Mouse (Mus musculus) spleen, adult 2 months (tissue): ENCODE results near the gene Ankdd1b. TPM values are rescaled to one million over a fixed set of nuclear protein-coding genes. Genes with fewer than 3 reads are reported as not detected.

ENCODE experiments used
- DNase-seq, 2 experiments: peaks; one replicate each; pipeline versions ENCODE4 v3.0.0 to v3.0.0-alpha.2; 2012 to 2021; ENCODE audit warnings: low spot score in 2 of 2, low read depth in 1 of 2
- H3K27ac ChIP-seq: fragments of 200-500 bp; 2 replicates; pipeline ENCODE4 v1.5.1; 2012; ENCODE audit warnings: low read length, inconsistent platforms; ENCODE audit not compliant: insufficient read depth
- H3K27me3 ChIP-seq: fragments of 200-500 bp; 2 replicates; pipeline ENCODE4 v1.6.1; 2012; ENCODE audit warnings: mild to moderate bottlenecking, moderate library complexity, low read length, inconsistent platforms; ENCODE audit not compliant: control insufficient read depth, insufficient read depth
- H3K36me3 ChIP-seq: fragments of 200-500 bp; 2 replicates; pipeline ENCODE4 v1.6.1; 2012; ENCODE audit warnings: mild to moderate bottlenecking, low read length, inconsistent platforms; ENCODE audit not compliant: control insufficient read depth, insufficient read depth
- H3K4me1 ChIP-seq: fragments of 200-500 bp; 2 replicates; pipeline ENCODE4 v1.6.1; 2011; ENCODE audit warnings: inconsistent platforms; ENCODE audit not compliant: control insufficient read depth, insufficient read depth, insufficient read length
- H3K4me3 ChIP-seq: fragments of 200-500 bp; 2 replicates; pipeline ENCODE4 v1.5.1; 2011; ENCODE audit warnings: mild to moderate bottlenecking, inconsistent platforms; ENCODE audit not compliant: insufficient read depth, insufficient read length; ENCODE audit errors: extremely low read depth
- CTCF ChIP-seq: fragments of 200-500 bp; IDR thresholded peaks from 2 replicates; pipeline ENCODE4 v1.5.1; 2011; ENCODE audit warnings: mild to moderate bottlenecking, inconsistent platforms; ENCODE audit not compliant: insufficient read depth, insufficient read length, insufficient replicate concordance; ENCODE audit errors: extremely low read depth
- POLR2A ChIP-seq: fragments of 200-500 bp; IDR thresholded peaks from 2 replicates; pipeline ENCODE4 v1.6.1; 2011; ENCODE audit warnings: low read depth, low read length, inconsistent platforms
- WGBS: fragments of 180-500 bp; shearing (Covaris S2); methylation state at CpG from one replicate; pipeline ENCODE4 v1.1.7; 2018; 5-methylcytosine and 5-hydroxymethylcytosine counted together
- polyA plus RNA-seq: library from polyadenylated mRNA; depleted of rRNA; stranded (reverse); fragments of >200 nt; gene quantifications from 2 replicates; pipeline ENCODE4 v1.2.3, GENCODE M21; 2012

The Ankdd1b gene
- polyA plus RNA-seq, 1 experiment = not detected

DNA sequence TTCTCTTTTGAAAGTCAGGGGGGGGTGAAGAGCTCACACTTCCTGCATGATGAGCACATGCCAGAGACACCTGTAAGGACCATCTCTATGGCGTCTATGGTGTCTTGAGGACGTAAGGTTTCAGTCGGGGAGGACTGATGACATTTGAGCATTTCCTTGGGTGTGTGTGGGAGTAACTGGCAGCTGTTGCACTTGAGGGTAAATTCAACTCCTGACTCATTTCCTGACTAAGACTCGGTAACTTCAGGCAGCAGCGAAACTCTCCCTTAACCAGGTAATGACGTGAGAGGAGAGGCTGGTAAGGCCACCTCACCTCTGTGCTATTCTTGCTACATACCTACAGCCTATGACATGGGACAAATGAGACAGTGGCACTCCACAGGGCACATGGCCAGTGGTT, 16.2 kb upstream of the Ankdd1b start:
- Histone ChIP-seq H3K4me3 (no peak overlapping the region), H3K36me3 (peaks cover 10% of the 10 kb centered on the region), H3K27me3 (no peaks in the 10 kb centered on the region), H3K27ac (no peak overlapping the region), H3K4me1 (no peaks in the 10 kb centered on the region)
- TF ChIP-seq CTCF (no peak), POLR2A (no peak)
- WGBS = 51% methylated on average over 6 of the region's 6 CpGs
- DNase-seq = no peak

DNA sequence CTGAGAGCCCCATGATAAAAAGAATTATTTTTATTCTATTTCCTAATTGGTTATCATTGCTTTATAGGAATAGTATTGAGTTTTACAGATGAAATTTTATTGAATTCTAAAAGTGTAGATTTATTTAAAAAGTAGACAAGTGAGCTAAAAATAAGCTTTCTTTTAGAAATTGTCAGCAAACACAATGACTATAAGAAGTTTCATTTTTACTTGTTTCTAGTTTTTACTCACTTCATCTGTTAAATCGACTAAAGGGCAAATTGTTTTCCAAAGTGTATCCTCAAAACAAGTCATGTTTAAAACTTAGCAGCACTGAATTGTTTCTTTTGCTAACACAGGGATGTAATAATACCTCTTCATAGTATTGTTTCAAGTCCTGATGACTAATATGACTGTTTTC, 8.0 kb upstream of the Ankdd1b start:
- DNase-seq = no peak
- peaks cover 1% of the 10 kb centered on the region; the same call in 1 of the 2 replicates for H3K36me3 ChIP-seq
- WGBS = 84% methylated on average over 1 of the region's 1 CpGs
- no peaks in the 10 kb centered on the region for H3K4me1 ChIP-seq
- H3K4me3 ChIP-seq = no peak overlapping the region
- H3K27me3 ChIP-seq = no peaks in the 10 kb centered on the region
- TF ChIP-seq CTCF (no peak), POLR2A (no peak)
- H3K27ac ChIP-seq = no peak overlapping the region

DNA sequence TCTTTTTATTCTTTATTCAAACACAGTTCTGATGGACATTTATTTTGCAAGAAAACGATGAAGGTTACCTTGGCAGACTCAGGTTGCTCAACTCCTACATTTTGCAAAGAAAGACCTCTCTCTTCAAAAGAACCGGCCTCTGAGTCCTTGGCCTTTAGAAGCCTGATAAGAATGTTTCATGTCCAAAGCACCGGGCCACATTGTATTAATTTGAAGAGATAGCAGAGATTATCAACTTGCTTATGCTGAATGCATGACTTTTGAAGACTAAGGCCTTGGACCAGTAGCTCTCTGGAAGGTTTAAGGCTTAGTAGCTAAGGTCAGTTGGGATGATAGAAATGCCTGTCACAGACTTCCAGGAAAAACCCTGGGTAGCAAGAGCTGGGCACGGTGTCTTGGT, 6.2 kb upstream of the Ankdd1b start:
- Histone ChIP-seq H3K4me1 (no peaks in the 10 kb centered on the region), H3K36me3 (peaks cover under 1% of the 10 kb centered on the region; the same call in 1 of the 2 replicates), H3K4me3 (no peak overlapping the region), H3K27me3 (no peaks in the 10 kb centered on the region), H3K27ac (no peak overlapping the region)
- TF ChIP-seq CTCF (no peak), POLR2A (no peak)
- no peak for DNase-seq
- 94% methylated on average over 4 of the region's 4 CpGs for WGBS

DNA sequence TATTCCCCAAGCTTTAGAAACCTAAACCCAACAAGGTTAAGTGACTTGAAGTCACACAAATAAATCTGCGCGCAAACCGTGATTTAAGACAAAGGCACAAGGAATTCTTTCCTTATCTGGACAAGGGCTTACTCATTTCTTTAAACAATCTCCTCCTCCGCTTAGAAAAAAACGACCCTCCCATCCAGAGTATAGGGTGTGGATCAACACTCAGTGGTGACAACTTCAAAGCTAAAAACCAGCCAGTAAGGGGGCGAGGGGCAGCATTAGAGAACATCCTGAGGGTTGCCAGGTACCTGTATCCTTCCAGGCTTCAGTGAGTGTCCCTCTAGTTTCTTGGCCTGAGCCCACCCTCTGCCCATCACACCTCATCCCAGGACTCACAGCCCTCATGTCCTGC, 442 bp downstream of the Ankdd1b start:
- Histone ChIP-seq H3K4me1 (no peaks in the 10 kb centered on the region), H3K36me3 (no peaks in the 10 kb centered on the region), H3K27ac (no peak overlapping the region), H3K27me3 (no peaks in the 10 kb centered on the region), H3K4me3 (no peak overlapping the region)
- 86% methylated on average over 6 of the region's 6 CpGs for WGBS
- DNase-seq = no peak
- TF ChIP-seq POLR2A (no peak), CTCF (no peak)

DNA sequence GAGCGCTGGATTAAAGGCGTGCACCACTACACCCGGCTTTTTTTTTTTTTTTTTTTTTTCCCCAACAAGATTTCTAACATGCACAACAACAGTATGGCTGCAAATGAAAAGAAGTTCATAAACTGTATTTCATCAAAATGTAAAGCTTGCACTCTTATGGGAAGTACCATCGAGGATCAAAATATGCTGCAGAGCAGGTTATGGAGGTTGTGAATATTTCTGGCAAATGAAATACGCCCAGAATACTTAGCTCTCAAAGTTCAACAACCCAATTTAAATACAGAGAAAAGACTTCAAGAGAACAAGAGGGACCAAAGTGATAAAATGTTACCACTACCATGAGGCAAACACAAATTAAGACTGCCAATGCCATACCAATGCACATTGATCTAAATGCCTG, 2.3 kb downstream of the Ankdd1b start:
- TF ChIP-seq CTCF (no peak), POLR2A (no peak)
- WGBS = 91% methylated on average over 5 of the region's 5 CpGs

DNA sequence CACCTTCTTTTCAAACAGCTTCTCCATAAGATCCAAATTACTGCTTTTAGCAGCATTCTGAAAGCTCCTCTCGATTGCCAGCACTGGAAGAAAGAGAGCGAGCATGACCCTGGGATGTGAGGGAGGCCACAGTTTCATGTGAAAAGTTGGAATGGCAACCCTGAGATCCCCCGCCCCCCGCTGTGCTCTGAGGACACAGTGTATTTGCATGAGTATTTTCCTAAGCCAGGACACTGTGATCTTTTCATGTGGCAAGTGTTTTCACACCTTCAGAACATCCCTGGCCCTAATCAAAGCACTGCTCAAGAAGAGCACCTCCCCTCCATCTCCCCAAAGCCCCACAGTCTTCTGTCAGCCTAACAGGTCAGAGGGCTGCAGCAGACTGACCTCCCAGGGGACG, 5.7 kb downstream of the Ankdd1b start:
- no peaks in the 10 kb centered on the region for H3K36me3 ChIP-seq
- 84% methylated on average over 5 of the region's 5 CpGs for WGBS
- no peak overlapping the region for H3K27ac ChIP-seq
- no peak overlapping the region for H3K4me3 ChIP-seq
- no peaks in the 10 kb centered on the region for H3K27me3 ChIP-seq
- DNase-seq = no peak
- no peaks in the 10 kb centered on the region for H3K4me1 ChIP-seq
- TF ChIP-seq CTCF = no peak
- no peak for TF ChIP-seq POLR2A

More for the DNA sequence above, 2.3 kb downstream of the Ankdd1b start:
- DNase-seq = no peak
- H3K36me3 ChIP-seq = no peaks in the 10 kb centered on the region
- H3K4me3 ChIP-seq = no peak overlapping the region
- no peaks in the 10 kb centered on the region for H3K27me3 ChIP-seq
- no peaks in the 10 kb centered on the region for H3K4me1 ChIP-seq
- no peak overlapping the region for H3K27ac ChIP-seq

DNA sequence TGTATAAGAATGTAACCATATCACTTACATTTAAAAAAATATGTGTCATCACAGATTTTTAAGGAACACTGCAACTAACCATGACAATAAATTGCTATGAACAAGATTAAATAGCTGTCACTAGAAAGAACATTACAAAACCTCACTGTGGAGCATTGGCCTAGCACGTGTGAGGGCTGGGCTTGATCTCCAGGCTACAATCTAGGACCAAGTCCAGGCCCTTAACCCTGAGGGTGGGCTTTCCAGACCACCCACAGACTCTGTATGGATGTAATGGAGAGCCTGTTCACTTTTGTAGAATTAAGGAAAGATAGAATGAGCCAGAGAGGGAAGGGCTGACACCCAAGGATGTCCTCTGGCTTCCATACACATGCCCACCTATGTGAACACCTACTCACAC, 8.4 kb downstream of the Ankdd1b start:
- H3K27ac ChIP-seq = no peak overlapping the region
- H3K4me3 ChIP-seq = no peak overlapping the region
- H3K27me3 ChIP-seq = no peaks in the 10 kb centered on the region
- 85% methylated on average over 1 of the region's 1 CpGs for WGBS
- H3K4me1 ChIP-seq = no peaks in the 10 kb centered on the region
- TF ChIP-seq POLR2A (no peak), CTCF (no peak)
- DNase-seq = no peak
- no peaks in the 10 kb centered on the region for H3K36me3 ChIP-seq

DNA sequence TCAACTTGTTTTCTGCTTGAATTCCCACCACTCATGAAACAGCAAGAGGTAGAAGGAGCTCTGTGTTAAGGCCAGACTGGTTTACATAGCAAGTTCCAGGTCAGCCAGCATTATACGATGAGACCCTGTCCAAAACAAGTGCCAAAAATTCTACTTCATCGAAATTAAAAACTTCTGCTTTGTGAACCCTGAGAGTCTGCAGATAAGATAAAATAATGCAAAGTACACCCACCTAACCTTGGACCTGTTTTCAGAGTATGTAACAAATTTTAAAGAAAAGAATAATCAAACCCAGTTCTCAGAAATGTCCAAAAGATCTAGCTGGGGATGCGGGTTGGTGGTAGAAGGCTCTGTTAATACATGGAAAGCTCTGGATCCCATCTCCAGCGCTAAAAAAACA, 12.4 kb downstream of the Ankdd1b start:
- 87% methylated on average over 4 of the region's 4 CpGs for WGBS
- Histone ChIP-seq H3K36me3 (no peaks in the 10 kb centered on the region), H3K4me1 (no peaks in the 10 kb centered on the region), H3K27me3 (no peaks in the 10 kb centered on the region), H3K4me3 (no peak overlapping the region), H3K27ac (no peak overlapping the region)
- TF ChIP-seq CTCF = no peak
- no peak for TF ChIP-seq POLR2A
- no peak for DNase-seq
